Mouse (Mus musculus): ENCODE results near the gene Ogdh.

- no peak for TF ChIP-seq SIN3A (IDR thresholded peaks at IDR 0.05; ENCODE audit: low read length)
- TF ChIP-seq JUND (IDR thresholded peaks at IDR 0.05; ENCODE audit: low read depth, low read length) = no peak
- no peak for TF ChIP-seq E2F4 (IDR thresholded peaks at IDR 0.05; ENCODE audit: borderline replicate concordance, low read depth, low read length)
- TF ChIP-seq CTCF (IDR thresholded peaks at IDR 0.05 in 2 of 3, conservative IDR thresholded peaks at IDR 0.05 in 1 of 3; ENCODE audit: control insufficient read depth in 1 of 3, insufficient read depth in 1 of 3, low read depth in 2 of 3, low read length in 3 of 3, poor library complexity in 1 of 3, severe bottlenecking in 1 of 3) = no peak
- no peak for TF ChIP-seq NRF1 (IDR thresholded peaks at IDR 0.05; ENCODE audit: insufficient read depth, low read depth, low read length, poor library complexity, severe bottlenecking)
- TF ChIP-seq MXI1 (IDR thresholded peaks at IDR 0.05; ENCODE audit: low read depth, low read length) = no peak
- no peak for TF ChIP-seq TAL1 (IDR thresholded peaks at IDR 0.05; ENCODE audit: low read length)
- no peak for TF ChIP-seq NELFE (IDR thresholded peaks at IDR 0.05; ENCODE audit: low read depth, low read length)
- no peak for TF ChIP-seq UBTF (IDR thresholded peaks at IDR 0.05; ENCODE audit: borderline replicate concordance, insufficient read depth, low read depth, low read length)
- TF ChIP-seq TBP (IDR thresholded peaks at IDR 0.05; ENCODE audit: low read depth, low read length) = no peak
- TF ChIP-seq POLR2A (IDR thresholded peaks at IDR 0.05; ENCODE audit: control insufficient read depth in 1 of 2, insufficient read depth in 1 of 2, low read depth in 1 of 2, low read length in 2 of 2, poor library complexity in 1 of 2) = no peak
Observed at GRCm38 (mm10) chr11:6293601-6294000, 2.2 kb downstream of the Ogdh start.
